Mouse (Mus musculus) hindbrain, embryonic 13.5 days (tissue): ENCODE data around the gene Bex4. TPM values are rescaled to one million over a fixed set of nuclear protein-coding genes. Genes with fewer than 3 reads are reported as not detected.

Source experiments
- microRNA-seq: library from miRNA; unstranded; fragments of <30 nt; microRNA quantifications from one replicate; pipeline ENCODE4, GENCODE M21; 2016
- polyA plus RNA-seq: library from polyadenylated mRNA; unstranded; fragments of >200 nt; fragmentation: Nextera tagmentation; extraction: Ambion mirVana; gene quantifications from 2 replicates; pipeline ENCODE4 v1.2.1, GENCODE M21; 2015

Bex4 gene
- polyA plus RNA-seq, 1 experiment from 2014 or later = 114 TPM

Small RNA genes within 50 kb of the gene (microRNA-seq; reads per million reads assigned to microRNA genes)
- gene Mir6383 = not detected

Other genes with a start within 250 kb of the Bex4 start
- gene Arxes2, start 145.2 kb upstream of the Bex4 start, polyA plus RNA-seq = 228 and 234 TPM in 2 replicates
- 99.3 and 100 TPM in 2 replicates for gene Arxes1, start 105.6 kb upstream of the Bex4 start, polyA plus RNA-seq
- gene Bex2, start 70.8 kb upstream of the Bex4 start, polyA plus RNA-seq = 612 and 622 TPM in 2 replicates
- gene Nxf3, start 53.7 kb upstream of the Bex4 start, polyA plus RNA-seq = not detected in 2 replicates
- gene Tceal8, start 33.3 kb downstream of the Bex4 start, polyA plus RNA-seq = 141 and 144 TPM in 2 replicates
- gene Tceal5, start 64.9 kb downstream of the Bex4 start, polyA plus RNA-seq = 24.5 and 28.4 TPM in 2 replicates
- 1.4 and 2.5 TPM in 2 replicates for gene Tceal7, start 75.8 kb downstream of the Bex4 start, polyA plus RNA-seq
- 199 and 209 TPM in 2 replicates for gene Bex1, start 76.5 kb downstream of the Bex4 start, polyA plus RNA-seq
- gene Tceal9, start 106.1 kb downstream of the Bex4 start, polyA plus RNA-seq = 323 and 327 TPM in 2 replicates
- 724 and 725 TPM in 2 replicates for gene Bex3, start 131.3 kb downstream of the Bex4 start, polyA plus RNA-seq